Mouse (Mus musculus): Measurements from ENCODE around the gene Smpd1.

DNA sequence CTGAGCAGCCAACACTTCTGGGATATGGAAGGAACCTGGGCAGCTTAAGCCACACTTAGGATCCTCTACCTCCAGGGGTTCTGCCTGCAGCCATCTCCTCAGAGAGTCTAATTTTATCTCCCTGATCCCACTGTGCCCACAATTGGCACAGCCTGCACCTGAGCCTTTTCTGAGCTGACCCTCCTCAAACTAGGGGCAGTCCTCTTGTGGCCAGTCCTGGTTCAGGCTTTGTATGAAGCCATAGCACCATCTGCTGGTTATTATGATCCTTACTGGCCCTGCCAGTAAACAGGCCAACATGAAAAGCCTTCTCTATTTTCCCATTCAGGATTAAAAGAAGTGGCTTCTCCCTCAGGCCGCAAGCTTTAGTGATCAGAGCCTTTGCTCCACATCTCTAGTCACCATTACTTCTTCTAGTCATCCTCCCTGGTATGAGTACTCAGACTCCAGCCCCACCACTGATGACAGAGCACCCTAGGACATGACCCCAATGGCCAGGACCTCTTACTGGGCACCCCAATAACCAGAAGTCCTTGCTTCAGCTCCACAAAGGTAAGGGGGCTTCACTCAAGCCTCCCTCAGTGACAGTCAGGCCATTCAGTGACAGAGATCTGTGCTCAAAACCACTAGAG, 26.7 kb upstream of the Smpd1 start:
- TF ChIP-seq CTCF (conservative IDR thresholded peaks at IDR 0.05; ENCODE audit: low read length) (peak; percentile 26; the same call in 1 of the 2 replicates), POU5F1 (IDR thresholded peaks at IDR 0.05; ENCODE audit: borderline replicate concordance, low read length) (no peak)

Measured in E14TG2a.4 (cell line).